Mouse (Mus musculus): ENCODE measurements around the gene Ptges2.
A peak's percentile ranks its signal among the peaks of the same experiment; 100 is the strongest.

Gene Ptges2

GRCm38 (mm10) chr2:32375317-32375940, 20.3 kb upstream of the Ptges2 start:
- no peak for DNase-seq (ENCODE audit: low read depth)

- DNase-seq (ENCODE audit: low read depth), result no peak
These were observed 18.7 kb upstream of the Ptges2 start for GRCm38 (mm10) chr2:32376963-32377362.

- DNase-seq (ENCODE audit: low read depth), result no peak
These were observed 15.6 kb upstream of the Ptges2 start for GRCm38 (mm10) chr2:32380001-32380500.

- DNase-seq (ENCODE audit: low read depth), result no peak
These were observed 14.4 kb upstream of the Ptges2 start for GRCm38 (mm10) chr2:32381141-32381774.

- DNase-seq (ENCODE audit: low read depth), result peak; percentile 96
These were observed 13.9 kb upstream of the Ptges2 start, which contains the start of gene 1110008P14Rik for GRCm38 (mm10) chr2:32381775-32382223. Gene 1110008P14Rik (minus strand): TSS chr2:32381938.

- no peak for DNase-seq (ENCODE audit: low read depth)
These were observed 13.0 kb upstream of the Ptges2 start for GRCm38 (mm10) chr2:32382689-32383088.

GRCm38 (mm10) chr2:32387706-32388490, 7.8 kb upstream of the Ptges2 start, which contains the start of gene Lcn2:
Gene Lcn2 (minus strand): TSS chr2:32388252.
- DNase-seq (ENCODE audit: low read depth), result no peak

- DNase-seq (ENCODE audit: low read depth), result no peak
These were observed 6.5 kb upstream of the Ptges2 start for GRCm38 (mm10) chr2:32389157-32389556.

- no peak for DNase-seq (ENCODE audit: low read depth)
These were observed 4.8 kb upstream of the Ptges2 start for GRCm38 (mm10) chr2:32390871-32391270.

- no peak for DNase-seq (ENCODE audit: low read depth)
These were observed 3.6 kb upstream of the Ptges2 start for GRCm38 (mm10) chr2:32392063-32392462.

GRCm38 (mm10) chr2:32394973-32395372, 723 bp upstream of the Ptges2 start:
- peak; percentile 58 for DNase-seq (ENCODE audit: low read depth)

GRCm38 (mm10) chr2:32395946-32396621, 388 bp downstream of the Ptges2 start:
- peak; percentile 85 for DNase-seq (ENCODE audit: low read depth)

- DNase-seq (ENCODE audit: low read depth), result no peak
These were observed 999 bp downstream of the Ptges2 start for GRCm38 (mm10) chr2:32396695-32397094.

GRCm38 (mm10) chr2:32404663-32405062, 9.0 kb downstream of the Ptges2 start:
- DNase-seq (ENCODE audit: low read depth), result peak; percentile 100

GRCm38 (mm10) chr2:32407144-32407824, 11.6 kb downstream of the Ptges2 start:
- DNase-seq (ENCODE audit: low read depth), result no peak

GRCm38 (mm10) chr2:32408429-32409424, 13.0 kb downstream of the Ptges2 start:
- DNase-seq (ENCODE audit: low read depth), result no peak

- no peak for DNase-seq (ENCODE audit: low read depth)
These were observed 15.7 kb downstream of the Ptges2 start for GRCm38 (mm10) chr2:32411407-32411806.

GRCm38 (mm10) chr2:32412742-32413531, 17.2 kb downstream of the Ptges2 start:
- no peak for DNase-seq (ENCODE audit: low read depth)

GRCm38 (mm10) chr2:32413936-32414335, 18.2 kb downstream of the Ptges2 start:
- no peak for DNase-seq (ENCODE audit: low read depth)
